Mouse (Mus musculus): ENCODE measurements around the gene Pfas. TPM values are rescaled to one million over a fixed set of nuclear protein-coding genes. Genes with fewer than 3 reads are reported as not detected.
"Not testable (repeated sequence)": the region's sequence is repeated elsewhere in the genome, so short reads cannot be mapped to it uniquely, and the experiment has no call there.

Pfas gene
- polyA plus RNA-seq, 1 experiment, result 9.1 TPM

- TF ChIP-seq TCF12 (IDR thresholded peaks at IDR 0.05; ENCODE audit: insufficient read depth, poor library complexity, severe bottlenecking), result no peak
- no peak for TF ChIP-seq E2F4 (IDR thresholded peaks at IDR 0.05; ENCODE audit: insufficient read depth)
- no peak for TF ChIP-seq CEBPB (IDR thresholded peaks at IDR 0.05; ENCODE audit: insufficient read depth, poor library complexity, severe bottlenecking)
- TF ChIP-seq SRF (IDR thresholded peaks at IDR 0.05; ENCODE audit: control insufficient read depth, insufficient read length, low read depth), result no peak
- TF ChIP-seq MYOD1 (IDR thresholded peaks at IDR 0.05; ENCODE audit: control insufficient read depth in 1 of 3, insufficient read length in 2 of 3, low read depth in 2 of 3), result no peak
- TF ChIP-seq TCF3 (IDR thresholded peaks at IDR 0.05; ENCODE audit: insufficient read length, low read depth), result no peak
- no peaks in the 10 kb centered on the region for H3K79me2 ChIP-seq (ENCODE audit: control insufficient read depth, insufficient read depth)
- peak within 1 kb of the TSS; percentile 36 for H3K4me3 ChIP-seq
- no peak within 1 kb of the TSS for H3ac ChIP-seq (ENCODE audit: control insufficient read depth, insufficient read length)
- no peaks in the 10 kb centered on the region for H3K27me3 ChIP-seq (ENCODE audit: control insufficient read depth, insufficient read depth, insufficient read length)
- H3K36me3 ChIP-seq (ENCODE audit: control insufficient read depth, insufficient read depth), result no peaks in the 10 kb centered on the region
- peak within 1 kb of the TSS; percentile 99 for H3K4me2 ChIP-seq (ENCODE audit: low read depth)
These were observed 33.2 kb downstream of the Pfas start, which contains the start of gene Rangrf for GRCm38 (mm10) chr11:68975085-68975484. Gene Rangrf (minus strand): TSS chr11:68975185.

GRCm38 (mm10) chr11:68974059-68974450 is 34.2 kb downstream of the Pfas start:
- no peaks in the 10 kb centered on the region for H3K79me2 ChIP-seq (ENCODE audit: control insufficient read depth, insufficient read depth)
- no peaks in the 10 kb centered on the region for H3K36me3 ChIP-seq (ENCODE audit: control insufficient read depth, insufficient read depth)
- no peaks in the 10 kb centered on the region for H3K27me3 ChIP-seq (ENCODE audit: control insufficient read depth, insufficient read depth, insufficient read length)
- no peak for TF ChIP-seq MYOD1 (IDR thresholded peaks at IDR 0.05; ENCODE audit: control insufficient read depth in 1 of 3, insufficient read length in 2 of 3, low read depth in 2 of 3)
- TF ChIP-seq USF1 (IDR thresholded peaks at IDR 0.05; ENCODE audit: low read depth), result no peak
- TF ChIP-seq POLR2AphosphoS2 (IDR thresholded peaks at IDR 0.05; ENCODE audit: insufficient read length, low read depth), result no peak
- TF ChIP-seq POLR2A (IDR thresholded peaks at IDR 0.05; ENCODE audit: insufficient read length, low read depth), result no peak
- no peak for TF ChIP-seq CEBPB (IDR thresholded peaks at IDR 0.05; ENCODE audit: insufficient read depth, poor library complexity, severe bottlenecking)
- no peak for TF ChIP-seq REST (IDR thresholded peaks at IDR 0.05; ENCODE audit: insufficient read depth, insufficient read length)
- no peak for TF ChIP-seq MAX (IDR thresholded peaks at IDR 0.05; ENCODE audit: low read depth)
- no peak for TF ChIP-seq SRF (IDR thresholded peaks at IDR 0.05; ENCODE audit: control insufficient read depth, insufficient read length, low read depth)
- TF ChIP-seq MYOG (IDR thresholded peaks at IDR 0.05; ENCODE audit: control insufficient read depth in 1 of 3, insufficient read depth in 1 of 3, insufficient read length in 2 of 3, low read depth in 2 of 3), result no peak
- no peak for TF ChIP-seq TCF3 (IDR thresholded peaks at IDR 0.05; ENCODE audit: insufficient read length, low read depth)
- TF ChIP-seq TCF12 (IDR thresholded peaks at IDR 0.05; ENCODE audit: insufficient read depth, poor library complexity, severe bottlenecking), result no peak
- TF ChIP-seq E2F4 (IDR thresholded peaks at IDR 0.05; ENCODE audit: insufficient read depth), result no peak
- peak overlapping the region; percentile 99 for H3K4me2 ChIP-seq (ENCODE audit: low read depth)
- no peak overlapping the region for H3ac ChIP-seq (ENCODE audit: control insufficient read depth, insufficient read length)
- H3K4me3 ChIP-seq, result peak overlapping the region; percentile 36

- H3ac ChIP-seq (ENCODE audit: control insufficient read depth, insufficient read length); H3K27me3 ChIP-seq (ENCODE audit: control insufficient read depth, insufficient read depth, insufficient read length); H3K36me3 ChIP-seq (ENCODE audit: control insufficient read depth, insufficient read depth); H3K79me2 ChIP-seq (ENCODE audit: control insufficient read depth, insufficient read depth): not testable (repeated sequence)
- peak overlapping the region; percentile 36 for H3K4me3 ChIP-seq
- H3K4me2 ChIP-seq (ENCODE audit: low read depth), result peak overlapping the region; percentile 99
- peak; percentile 14 for TF ChIP-seq POLR2A (IDR thresholded peaks at IDR 0.05; ENCODE audit: insufficient read length, low read depth)
These were observed 34.8 kb downstream of the Pfas start for GRCm38 (mm10) chr11:68973250-68974058.

DNA sequence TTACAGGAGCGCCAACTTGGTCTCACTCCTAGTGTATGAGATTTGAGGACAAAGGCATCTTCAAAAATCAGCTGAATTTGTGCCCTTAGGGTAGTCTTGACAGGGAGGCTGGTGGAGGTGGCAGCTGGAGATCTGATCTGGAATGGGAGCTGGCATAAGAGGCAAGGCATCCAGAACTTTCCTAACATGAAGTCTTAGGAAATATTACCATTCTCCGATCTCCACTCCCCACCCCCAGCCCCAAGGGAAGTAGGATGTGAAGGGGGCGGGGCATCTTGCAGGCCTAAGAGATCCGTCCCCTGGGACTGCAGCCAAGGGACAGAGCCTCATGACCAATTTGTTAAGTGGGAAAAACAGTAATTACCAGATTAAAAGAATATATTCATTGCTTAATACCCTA is 38.0 kb downstream of the Pfas start:
- Histone ChIP-seq H3K27me3 (ENCODE audit: control insufficient read depth, insufficient read depth, insufficient read length) (no peaks in the 10 kb centered on the region), H3K79me2 (ENCODE audit: control insufficient read depth, insufficient read depth) (no peaks in the 10 kb centered on the region), H3ac (ENCODE audit: control insufficient read depth, insufficient read length) (no peak overlapping the region), H3K4me2 (ENCODE audit: low read depth) (no peak overlapping the region), H3K36me3 (ENCODE audit: control insufficient read depth, insufficient read depth) (no peaks in the 10 kb centered on the region), H3K4me3 (no peak overlapping the region)
- TF ChIP-seq MYOG (IDR thresholded peaks at IDR 0.05; ENCODE audit: control insufficient read depth in 1 of 3, insufficient read depth in 1 of 3, insufficient read length in 2 of 3, low read depth in 2 of 3), result no peak
- TF ChIP-seq REST (IDR thresholded peaks at IDR 0.05; ENCODE audit: insufficient read depth, insufficient read length), result no peak
- no peak for TF ChIP-seq E2F4 (IDR thresholded peaks at IDR 0.05; ENCODE audit: insufficient read depth)
- no peak for TF ChIP-seq USF1 (IDR thresholded peaks at IDR 0.05; ENCODE audit: low read depth)
- TF ChIP-seq TCF3 (IDR thresholded peaks at IDR 0.05; ENCODE audit: insufficient read length, low read depth), result no peak
- TF ChIP-seq TCF12 (IDR thresholded peaks at IDR 0.05; ENCODE audit: insufficient read depth, poor library complexity, severe bottlenecking), result no peak

DNA sequence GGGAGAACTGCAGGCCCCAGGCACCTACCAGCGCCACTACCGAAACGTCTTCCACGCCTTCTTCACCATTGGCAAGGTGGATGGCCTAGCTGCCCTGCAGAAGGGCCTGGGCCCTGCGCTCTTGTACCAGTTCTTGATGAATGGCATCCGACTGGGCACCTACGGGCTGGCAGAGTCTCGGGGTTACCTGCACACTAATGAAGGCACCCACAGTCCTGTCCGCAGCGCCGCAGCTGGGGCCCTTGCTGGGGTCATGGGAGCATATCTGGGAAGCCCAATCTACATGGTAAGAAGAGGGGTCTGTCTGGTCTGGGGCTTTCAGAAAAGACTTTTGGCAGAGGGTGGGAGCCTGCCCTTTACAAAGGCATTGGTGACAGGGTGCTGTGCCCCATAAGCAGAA is 39.5 kb downstream of the Pfas start:
- no peak overlapping the region for H3ac ChIP-seq (ENCODE audit: control insufficient read depth, insufficient read length)
- no peaks in the 10 kb centered on the region for H3K27me3 ChIP-seq (ENCODE audit: control insufficient read depth, insufficient read depth, insufficient read length)
- H3K4me3 ChIP-seq, result peak overlapping the region; percentile 31
- H3K79me2 ChIP-seq (ENCODE audit: control insufficient read depth, insufficient read depth), result no peaks in the 10 kb centered on the region
- H3K36me3 ChIP-seq (ENCODE audit: control insufficient read depth, insufficient read depth), result no peaks in the 10 kb centered on the region
- TF ChIP-seq MYOG (IDR thresholded peaks at IDR 0.05; ENCODE audit: control insufficient read depth in 1 of 3, insufficient read depth in 1 of 3, insufficient read length in 2 of 3, low read depth in 2 of 3), result no peak
- no peak for TF ChIP-seq POLR2AphosphoS2 (IDR thresholded peaks at IDR 0.05; ENCODE audit: insufficient read length, low read depth)
- TF ChIP-seq REST (IDR thresholded peaks at IDR 0.05; ENCODE audit: insufficient read depth, insufficient read length), result no peak
- no peak for TF ChIP-seq USF1 (IDR thresholded peaks at IDR 0.05; ENCODE audit: low read depth)
- TF ChIP-seq TCF3 (IDR thresholded peaks at IDR 0.05; ENCODE audit: insufficient read length, low read depth), result no peak
- TF ChIP-seq CEBPB (IDR thresholded peaks at IDR 0.05; ENCODE audit: insufficient read depth, poor library complexity, severe bottlenecking), result no peak
- TF ChIP-seq TCF12 (IDR thresholded peaks at IDR 0.05; ENCODE audit: insufficient read depth, poor library complexity, severe bottlenecking), result no peak
- no peak for TF ChIP-seq E2F4 (IDR thresholded peaks at IDR 0.05; ENCODE audit: insufficient read depth)
- no peak for TF ChIP-seq MYOD1 (IDR thresholded peaks at IDR 0.05; ENCODE audit: control insufficient read depth in 1 of 3, insufficient read length in 2 of 3, low read depth in 2 of 3)
- peak overlapping the region; percentile 83 for H3K4me2 ChIP-seq (ENCODE audit: low read depth)
